Mouse (Mus musculus) adrenal gland, adult 8-10 months (tissue): ENCODE data around the gene AU022751. TPM values are rescaled to one million over a fixed set of nuclear protein-coding genes. Genes with fewer than 3 reads are reported as not detected.
A peak's percentile ranks its signal among the peaks of the same experiment; 100 is the strongest.
"Not testable (repeated sequence)": the region's sequence is repeated elsewhere in the genome, so short reads cannot be mapped to it uniquely, and the experiment has no call there.

ENCODE experiments used
- DNase-seq: peaks from one replicate; pipeline ENCODE4 v3.0.0; 2022
- microRNA-seq, 2 experiments: library from miRNA; unstranded; fragments of <30 nt; microRNA quantifications; one replicate each; pipeline ENCODE4 v1.2.0; 2022
- total RNA-seq, 4 experiments: library from RNA; stranded (reverse); gene quantifications; 2 replicates each; pipeline ENCODE4 v1.2.4; 2022

The AU022751 gene
- under 1 TPM in 2 of 4 experiments, not detected in 2; 0.46 to 0.52 TPM for total RNA-seq

- DNase-seq, result no peak
These were observed at the start of gene AU022751 for GRCm38 (mm10) chrX:6082954-6083680. TSS of gene AU022751 (minus strand) at chrX:6083419.

DNA sequence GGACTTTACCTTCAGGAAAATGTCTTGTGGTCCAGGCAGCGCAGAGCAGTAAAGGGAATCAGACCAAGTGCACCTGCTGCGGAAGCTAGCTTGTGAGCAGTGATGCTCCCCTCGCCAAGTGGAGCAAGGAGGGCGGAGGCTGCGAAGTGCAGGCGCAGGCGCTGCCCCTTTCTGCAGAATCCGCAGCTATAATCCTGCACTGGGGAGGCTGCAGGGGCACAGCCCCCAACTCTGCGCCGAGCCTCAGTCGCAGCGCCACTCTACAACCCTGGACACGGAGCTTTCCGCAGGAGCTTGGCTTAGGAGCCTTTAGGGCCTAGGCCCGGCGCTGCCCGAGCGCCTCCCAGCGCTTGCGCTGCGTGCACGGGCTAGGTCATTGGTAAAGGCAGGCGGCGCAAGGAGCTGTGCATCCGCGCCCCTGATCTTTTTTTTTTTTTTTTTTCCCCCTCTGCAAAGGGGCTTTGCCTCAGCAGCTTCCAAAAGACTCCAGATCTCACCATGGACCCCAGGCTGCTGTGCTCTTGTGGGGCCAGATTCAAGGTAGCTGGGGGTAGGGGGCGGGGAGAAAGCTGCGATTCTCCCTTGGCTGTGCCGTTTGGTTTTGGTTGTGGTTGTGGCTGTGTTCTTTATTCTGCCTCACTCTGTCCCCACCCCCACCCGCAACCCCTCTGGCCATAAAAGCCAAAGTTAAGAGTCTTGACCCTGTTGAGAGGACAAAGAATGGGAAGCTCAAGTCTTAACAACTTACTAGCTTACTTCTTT, 9.0 kb upstream of the AU022751 start:
- DNase-seq, result peak; percentile 11

- no peak for DNase-seq
These were observed 8.3 kb upstream of the AU022751 start for GRCm38 (mm10) chrX:6091547-6091946.

- DNase-seq, result no peak
These were observed 21.7 kb downstream of the AU022751 start for GRCm38 (mm10) chrX:6061563-6061962.

GRCm38 (mm10) chrX:6047936-6048614, 35.1 kb downstream of the AU022751 start:
- peak; percentile 3 for DNase-seq

DNA sequence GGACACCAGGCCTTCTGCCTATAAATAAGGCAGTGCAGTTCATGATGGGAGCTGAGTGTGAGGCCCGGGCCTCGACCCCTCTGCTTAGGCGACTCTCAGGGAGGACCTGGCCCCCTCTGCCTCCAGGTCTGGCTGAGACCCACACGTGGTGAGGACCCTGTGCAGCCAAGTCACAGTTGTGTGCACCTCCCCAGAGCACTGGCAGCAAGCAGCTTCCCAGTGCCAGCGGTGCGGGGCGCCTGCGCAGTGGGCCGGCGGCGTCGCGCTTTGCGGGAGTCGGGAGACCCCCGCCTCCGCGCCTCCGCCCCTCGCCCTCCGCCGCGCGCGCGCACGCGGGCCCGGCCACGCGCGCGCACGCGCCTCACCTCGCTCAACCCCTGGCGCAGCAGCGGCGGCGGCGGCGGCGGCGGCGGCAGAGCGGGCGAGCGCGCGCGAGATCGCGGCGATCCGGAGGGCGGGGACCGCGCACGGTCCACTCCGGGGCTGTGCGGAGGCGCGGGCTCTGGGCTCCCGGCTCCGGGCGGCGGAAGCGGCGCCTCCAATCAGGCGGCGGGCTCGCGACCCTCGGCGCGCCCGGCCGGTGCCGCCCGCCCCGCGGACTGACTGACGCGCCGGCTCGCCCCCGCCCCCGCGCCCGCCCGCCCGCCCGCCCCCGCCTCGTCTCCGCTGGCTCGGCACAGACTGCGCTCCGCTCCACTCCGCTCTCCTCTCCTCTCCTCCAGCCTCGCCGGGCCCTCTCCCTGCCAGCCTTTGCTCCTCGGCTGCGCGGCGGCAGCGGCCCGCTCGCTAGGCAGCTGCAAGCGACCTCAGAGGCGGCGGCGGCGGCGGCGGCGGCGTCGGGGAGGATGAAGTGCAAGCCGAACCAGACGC, 35.9 kb downstream of the AU022751 start, which contains the start of gene Nudt11:
Gene Nudt11, plus strand, starts transcription at position 388 of the 870 bp plus-strand sequence.
- DNase-seq, result not testable (repeated sequence)

Small RNAs within 50 kb of the gene (microRNA-seq; reads per million reads assigned to microRNA genes)
- gene Gm27360, result 0 reads per million in 2 experiments

Other genes with a start within 250 kb of the AU022751 start
- 10 to 100 TPM in 2 of 4 experiments, 1 to 10 TPM in 2; 5.0 to 21.3 (median 12.2) TPM for gene Nudt11, start 36.0 kb downstream of the AU022751 start, total RNA-seq
- gene Nudt10, start 89.6 kb upstream of the AU022751 start, total RNA-seq, result 1 to 10 TPM; 4.9 to 7.4 (median 5.6) TPM
- under 1 TPM; 0.12 to 0.34 (median 0.22) TPM for gene Bmp15, start 237.3 kb upstream of the AU022751 start, total RNA-seq